Mouse (Mus musculus) testis, adult 2 months (tissue): Measurements from ENCODE around the gene Cldn6.

Experiments
- CTCF ChIP-seq: fragments of 200-500 bp; IDR thresholded peaks from 2 replicates; pipeline ENCODE4 v1.5.1; 2012; ENCODE audit warnings: low read depth, mild to moderate bottlenecking, inconsistent platforms, low read length, moderate library complexity; ENCODE audit not compliant: control insufficient read depth, insufficient read depth, insufficient replicate concordance
- POLR2A ChIP-seq: fragments of 200-500 bp; IDR thresholded peaks from 2 replicates; pipeline ENCODE4 v1.6.1; 2012; ENCODE audit warnings: low read depth, mild to moderate bottlenecking, inconsistent platforms, low read length, moderate library complexity; ENCODE audit not compliant: control insufficient read depth

DNA sequence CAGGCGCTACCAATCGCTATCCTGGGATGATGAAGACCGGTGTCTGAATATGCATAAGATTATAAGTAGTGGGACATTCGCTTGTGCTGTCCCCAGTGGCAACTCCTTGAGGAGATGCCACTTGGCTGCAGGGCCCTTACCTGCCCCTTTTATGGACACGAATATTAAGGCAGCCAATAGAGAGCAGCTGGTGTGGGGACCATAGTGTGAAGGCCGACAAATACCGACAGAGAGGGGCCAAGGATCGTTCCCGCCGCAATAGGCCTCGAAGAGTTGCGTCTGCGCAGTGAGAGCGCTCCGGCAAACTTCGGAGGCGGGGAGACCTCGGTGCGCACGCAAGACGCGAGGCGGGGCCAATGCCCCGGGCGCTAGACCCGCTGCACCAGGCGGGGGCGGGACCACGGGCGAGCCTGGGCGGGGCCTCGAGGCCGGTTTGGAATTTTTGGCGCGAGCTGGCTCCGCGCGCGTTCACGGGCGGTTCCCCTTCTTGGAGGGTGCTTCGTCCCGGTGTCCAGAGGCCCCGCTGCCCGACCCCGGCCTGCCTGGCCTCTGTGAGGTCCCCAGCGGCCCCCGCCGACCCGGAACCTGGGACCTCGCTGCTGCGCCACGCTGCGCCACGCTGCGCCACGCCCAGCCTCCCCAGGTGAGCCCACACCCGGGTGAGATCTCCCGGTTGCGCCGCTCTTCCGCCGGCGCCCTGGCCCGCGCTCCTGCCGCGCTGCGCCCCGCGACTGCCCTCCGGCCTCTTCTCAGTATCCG lies 47.1 kb downstream of the Cldn6 start, which contains the start of gene Pkmyt1:
- no peak for TF ChIP-seq CTCF
- TF ChIP-seq POLR2A, result peak; percentile 84
